Mouse (Mus musculus): Measurements from ENCODE around the gene Abcc6. TPM values are rescaled to one million over a fixed set of nuclear protein-coding genes. Genes with fewer than 3 reads are reported as not detected.

The Abcc6 gene
- polyA plus RNA-seq, 1 experiment from 2014 or later, result 1.3 TPM

Other genes with a start within 250 kb of the Abcc6 start
- 1.1 and 1.9 TPM in 2 replicates for gene Lmtk3, start 246.6 kb downstream of the Abcc6 start, polyA plus RNA-seq (2015; fragmentation: Nextera tagmentation; extraction: Ambion mirVana)
- 6.7 and 14.4 TPM in 2 replicates for gene Sult2b1, start 245.6 kb downstream of the Abcc6 start, polyA plus RNA-seq (2015; fragmentation: Nextera tagmentation; extraction: Ambion mirVana)
- 85.0 and 103 TPM in 2 replicates for gene Cyth2, start 215.7 kb downstream of the Abcc6 start, polyA plus RNA-seq (2015; fragmentation: Nextera tagmentation; extraction: Ambion mirVana)
- gene Kcnj14, start 205.5 kb downstream of the Abcc6 start, polyA plus RNA-seq (2015; fragmentation: Nextera tagmentation; extraction: Ambion mirVana), result 1.0 and 1.4 TPM in 2 replicates
- 57.0 and 64.3 TPM in 2 replicates for gene Grwd1, start 199.4 kb downstream of the Abcc6 start, polyA plus RNA-seq (2015; fragmentation: Nextera tagmentation; extraction: Ambion mirVana)
- 72.0 and 79.7 TPM in 2 replicates for gene Kdelr1, start 157.5 kb downstream of the Abcc6 start, polyA plus RNA-seq (2015; fragmentation: Nextera tagmentation; extraction: Ambion mirVana)
- gene Grin2d, start 151.9 kb downstream of the Abcc6 start, polyA plus RNA-seq (2015; fragmentation: Nextera tagmentation; extraction: Ambion mirVana), result 0.64 and 0.67 TPM in 2 replicates
- gene Syngr4, start 133.6 kb downstream of the Abcc6 start, polyA plus RNA-seq (2015; fragmentation: Nextera tagmentation; extraction: Ambion mirVana), result 0.80 and 1.1 TPM in 2 replicates
- gene Tmem143, start 133.4 kb downstream of the Abcc6 start, polyA plus RNA-seq (2015; fragmentation: Nextera tagmentation; extraction: Ambion mirVana), result 5.8 and 6.8 TPM in 2 replicates
- gene Emp3, start 108.9 kb downstream of the Abcc6 start, polyA plus RNA-seq (2015; fragmentation: Nextera tagmentation; extraction: Ambion mirVana), result 195 and 238 TPM in 2 replicates
- 3.6 and 4.5 TPM in 2 replicates for gene Ccdc114, start 106.2 kb downstream of the Abcc6 start, polyA plus RNA-seq (2015; fragmentation: Nextera tagmentation; extraction: Ambion mirVana)
- gene Nomo1, start 3.4 kb upstream of the Abcc6 start, polyA plus RNA-seq (2015; fragmentation: Nextera tagmentation; extraction: Ambion mirVana), result 44.7 and 54.1 TPM in 2 replicates
- gene Kcnj11, start 70.5 kb upstream of the Abcc6 start, polyA plus RNA-seq (2015; fragmentation: Nextera tagmentation; extraction: Ambion mirVana), result 1.0 and 2.0 TPM in 2 replicates
- gene Abcc8, start 149.7 kb upstream of the Abcc6 start, polyA plus RNA-seq (2015; fragmentation: Nextera tagmentation; extraction: Ambion mirVana), result 11.1 and 17.8 TPM in 2 replicates
- gene Ush1c, start 208.2 kb upstream of the Abcc6 start, polyA plus RNA-seq (2015; fragmentation: Nextera tagmentation; extraction: Ambion mirVana), result 15.2 and 16.1 TPM in 2 replicates
- gene Otog, start 210.7 kb upstream of the Abcc6 start, polyA plus RNA-seq (2015; fragmentation: Nextera tagmentation; extraction: Ambion mirVana), result 0.04 TPM in 2 replicates

All from stomach, embryonic 15.5 days (tissue).